Mouse (Mus musculus) megakaryocyte, embryonic 14.5 days (primary cell): ENCODE results near the gene Magi3.

Experiments
- FLI1 ChIP-seq: IDR thresholded peaks from 2 replicates; pipeline ENCODE4 v1.6.1; 2012; ENCODE audit warnings: low read length, inconsistent platforms, mixed read lengths
- GATA1 ChIP-seq: IDR thresholded peaks from 3 replicates; pipeline ENCODE4 v1.6.1; 2012; ENCODE audit warnings: mixed read lengths, low read length, inconsistent platforms, borderline replicate concordance

GRCm38 (mm10) chr3:104009924-104010662, 210.1 kb downstream of the Magi3 start:
- TF ChIP-seq GATA1 (no peak), FLI1 (no peak)
